Mouse (Mus musculus): ENCODE data around the gene Gsap. TPM values are rescaled to one million over a fixed set of nuclear protein-coding genes. Genes with fewer than 3 reads are reported as not detected.

Gsap gene
- polyA plus RNA-seq, 1 experiment from 2014 or later: 4.7 TPM

DNA sequence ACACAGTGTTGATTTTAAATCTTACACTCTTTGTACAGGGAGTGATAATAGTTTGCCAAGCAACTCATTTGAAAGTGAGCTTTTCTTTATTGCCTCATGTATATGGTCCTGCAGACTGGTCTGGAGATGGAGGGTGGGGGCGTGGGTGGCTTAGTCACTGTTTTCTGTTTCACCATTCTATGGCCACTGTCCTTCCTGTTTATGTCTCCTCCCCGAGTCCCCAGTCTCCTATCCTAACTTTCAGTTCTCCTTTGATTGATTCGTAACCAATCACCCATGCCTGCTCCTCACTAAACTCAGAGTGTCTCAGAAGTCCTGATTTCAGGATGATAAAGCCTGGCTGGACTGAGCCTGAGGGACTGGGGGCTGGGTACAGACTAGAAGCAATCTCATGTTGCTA lies 2.4 kb downstream of the Gsap start:
- H3K4me3 ChIP-seq (replicated peaks): no peak overlapping the region
- H3K9me3 ChIP-seq: peaks cover 7% of the 10 kb centered on the region
- H3K27me3 ChIP-seq: 0 out of 2 replicates have a peak, but pooled peaks cover 4% of the 10 kb centered on the region
- H3K4me2 ChIP-seq (replicated peaks): no peak overlapping the region
- H3K9ac ChIP-seq (replicated peaks): no peak overlapping the region
- WGBS: 51% methylated on average over 3 of the region's 3 CpGs
- no peak overlapping the region for H3K27ac ChIP-seq
- ATAC-seq: no peak
- no peaks in the 10 kb centered on the region for H3K36me3 ChIP-seq
- H3K4me1 ChIP-seq (replicated peaks): peaks cover 8% of the 10 kb centered on the region

DNA sequence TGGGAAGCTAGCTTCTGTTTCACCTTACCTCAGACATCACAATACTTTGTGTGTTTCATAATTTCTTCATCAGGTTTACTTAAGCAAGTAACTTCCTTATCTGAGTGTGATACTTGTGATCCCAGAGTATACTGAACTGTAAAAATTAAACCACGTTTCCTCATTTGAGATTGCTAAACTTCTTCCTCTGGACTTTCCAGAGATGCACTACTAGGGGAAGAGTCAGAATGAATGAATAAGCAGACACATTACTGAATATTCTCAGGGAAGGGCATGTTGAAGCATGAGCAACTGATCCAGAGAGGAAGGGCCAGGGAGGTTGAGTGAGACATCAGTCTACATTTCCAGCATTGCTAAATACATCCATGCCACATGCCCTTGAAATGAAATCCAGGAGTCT lies 3.0 kb downstream of the Gsap start:
- Histone ChIP-seq H3K4me1 (replicated peaks) (peaks cover 8% of the 10 kb centered on the region), H3K9me3 (peaks cover 11% of the 10 kb centered on the region), H3K9ac (replicated peaks) (no peak overlapping the region), H3K27ac (no peak overlapping the region), H3K4me2 (replicated peaks) (no peak overlapping the region), H3K27me3 (0 out of 2 replicates have a peak, but pooled peaks cover 4% of the 10 kb centered on the region), H3K36me3 (no peaks in the 10 kb centered on the region), H3K4me3 (replicated peaks) (no peak overlapping the region)
- no peak for ATAC-seq
- 92% methylated on average over 1 of the region's 1 CpGs for WGBS

GRCm38 (mm10) chr5:21189460-21189859 lies 3.4 kb downstream of the Gsap start:
- Histone ChIP-seq H3K4me1 (replicated peaks) (peaks cover 8% of the 10 kb centered on the region), H3K9ac (replicated peaks) (no peak overlapping the region), H3K9me3 (peaks cover 11% of the 10 kb centered on the region), H3K4me2 (replicated peaks) (no peak overlapping the region), H3K36me3 (no peaks in the 10 kb centered on the region), H3K27me3 (0 out of 2 replicates have a peak, but pooled peaks cover 4% of the 10 kb centered on the region), H3K4me3 (replicated peaks) (no peak overlapping the region), H3K27ac (no peak overlapping the region)
- 84% methylated on average over 3 of the region's 3 CpGs for WGBS
- ATAC-seq: no peak

- no peak overlapping the region for H3K27ac ChIP-seq
Measured at GRCm38 (mm10) chr5:21203504-21203903, 17.4 kb downstream of the Gsap start.

GRCm38 (mm10) chr5:21204157-21204556 lies 18.1 kb downstream of the Gsap start:
- Histone ChIP-seq H3K4me1 (replicated peaks) (no peaks in the 10 kb centered on the region), H3K4me2 (replicated peaks) (no peak overlapping the region), H3K27ac (no peak overlapping the region), H3K4me3 (replicated peaks) (no peak overlapping the region), H3K36me3 (no peaks in the 10 kb centered on the region), H3K27me3 (no peaks in the 10 kb centered on the region), H3K9me3 (no peaks in the 10 kb centered on the region), H3K9ac (replicated peaks) (no peak overlapping the region)
- ATAC-seq: no peak
- 93% methylated on average over 3 of the region's 3 CpGs for WGBS

More at GRCm38 (mm10) chr5:21203504-21203903, 17.4 kb downstream of the Gsap start:
- Histone ChIP-seq H3K27me3 (no peaks in the 10 kb centered on the region), H3K9me3 (no peaks in the 10 kb centered on the region), H3K4me1 (replicated peaks) (no peaks in the 10 kb centered on the region), H3K4me2 (replicated peaks) (no peak overlapping the region), H3K4me3 (replicated peaks) (no peak overlapping the region), H3K9ac (replicated peaks) (no peak overlapping the region), H3K36me3 (no peaks in the 10 kb centered on the region)
- no peak for ATAC-seq
- WGBS: 94% methylated on average over 1 of the region's 1 CpGs

- no peaks in the 10 kb centered on the region for H3K36me3 ChIP-seq
- no peak overlapping the region for H3K9ac ChIP-seq (replicated peaks)
- H3K4me1 ChIP-seq (replicated peaks): no peaks in the 10 kb centered on the region
- WGBS: 93% methylated on average over 4 of the region's 4 CpGs
- no peak for ATAC-seq
- no peaks in the 10 kb centered on the region for H3K9me3 ChIP-seq
- H3K27me3 ChIP-seq: no peaks in the 10 kb centered on the region
- no peak overlapping the region for H3K27ac ChIP-seq
- H3K4me3 ChIP-seq (replicated peaks): no peak overlapping the region
- no peak overlapping the region for H3K4me2 ChIP-seq (replicated peaks)
Measured at GRCm38 (mm10) chr5:21206014-21206413, 20.0 kb downstream of the Gsap start.

DNA sequence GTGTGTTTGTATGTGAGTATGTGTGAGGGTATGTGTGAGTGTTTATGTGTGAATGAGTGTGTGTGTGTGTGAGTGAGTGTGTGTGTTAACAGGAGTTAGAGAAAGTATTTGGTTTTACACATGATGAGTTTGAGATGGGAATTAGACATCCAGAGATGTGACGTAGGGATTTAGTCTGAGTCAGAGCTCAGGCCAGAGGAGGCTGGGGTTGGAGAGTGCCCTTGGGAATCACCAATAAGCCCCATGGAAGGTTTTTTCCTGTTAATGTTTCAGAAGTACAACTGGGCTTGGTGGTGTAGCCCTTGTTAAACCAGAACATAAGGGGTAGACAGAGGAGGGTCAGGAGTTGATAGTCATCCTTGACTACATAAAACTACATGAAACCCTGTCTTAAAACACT lies 25.4 kb downstream of the Gsap start:
- Histone ChIP-seq H3K4me1 (replicated peaks) (no peaks in the 10 kb centered on the region), H3K4me2 (replicated peaks) (no peak overlapping the region), H3K27me3 (no peaks in the 10 kb centered on the region), H3K36me3 (no peaks in the 10 kb centered on the region), H3K9ac (replicated peaks) (no peak overlapping the region), H3K9me3 (0 out of 2 replicates have a peak, but pooled peaks cover 3% of the 10 kb centered on the region), H3K27ac (no peak overlapping the region), H3K4me3 (replicated peaks) (no peak overlapping the region)
- WGBS: 86% methylated on average over 1 of the region's 1 CpGs
- ATAC-seq: no peak

DNA sequence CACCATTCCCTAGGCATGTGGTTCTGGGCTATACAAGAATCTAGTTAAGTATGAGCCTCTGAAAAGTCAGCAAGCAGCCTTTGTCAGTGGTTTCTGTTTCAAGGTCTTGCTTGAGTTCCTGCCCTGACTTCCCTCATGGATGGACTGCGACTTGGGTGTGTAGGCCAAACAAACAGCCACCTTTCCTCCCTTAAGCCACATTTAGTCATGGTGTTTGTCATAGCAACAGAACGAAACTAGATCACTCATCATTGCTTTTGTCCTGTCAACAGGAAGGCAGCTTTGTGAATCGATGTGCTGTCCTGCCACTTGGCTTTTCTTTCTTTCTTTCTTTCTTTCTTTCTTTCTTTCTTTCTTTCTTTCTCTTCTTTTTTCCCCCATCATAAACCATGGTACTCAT lies 26.9 kb downstream of the Gsap start:
- 92% methylated on average over 3 of the region's 3 CpGs for WGBS
- no peak for ATAC-seq
- 0 out of 2 replicates have a peak, but pooled peaks cover 3% of the 10 kb centered on the region for H3K9me3 ChIP-seq

GRCm38 (mm10) chr5:21213801-21214200 lies 27.7 kb downstream of the Gsap start:
- 89% methylated on average over 5 of the region's 5 CpGs for WGBS
- no peaks in the 10 kb centered on the region for H3K27me3 ChIP-seq
- no peak overlapping the region for H3K4me2 ChIP-seq (replicated peaks)
- H3K4me3 ChIP-seq (replicated peaks): no peak overlapping the region
- no peaks in the 10 kb centered on the region for H3K4me1 ChIP-seq (replicated peaks)
- ATAC-seq: no peak
- no peak overlapping the region for H3K27ac ChIP-seq
- 0 out of 2 replicates have a peak, but pooled peaks cover 3% of the 10 kb centered on the region for H3K9me3 ChIP-seq
- H3K36me3 ChIP-seq: no peaks in the 10 kb centered on the region
- no peak overlapping the region for H3K9ac ChIP-seq (replicated peaks)

More for the DNA sequence above, 26.9 kb downstream of the Gsap start:
- H3K4me3 ChIP-seq (replicated peaks): no peak overlapping the region
- H3K4me1 ChIP-seq (replicated peaks): no peaks in the 10 kb centered on the region
- no peak overlapping the region for H3K9ac ChIP-seq (replicated peaks)
- no peaks in the 10 kb centered on the region for H3K36me3 ChIP-seq
- no peak overlapping the region for H3K4me2 ChIP-seq (replicated peaks)
- no peak overlapping the region for H3K27ac ChIP-seq
- H3K27me3 ChIP-seq: no peaks in the 10 kb centered on the region

- H3K4me1 ChIP-seq (replicated peaks): no peaks in the 10 kb centered on the region
- H3K36me3 ChIP-seq: no peaks in the 10 kb centered on the region
- H3K27me3 ChIP-seq: no peaks in the 10 kb centered on the region
- WGBS: 92% methylated on average over 14 of the region's 14 CpGs
- H3K27ac ChIP-seq: no peak overlapping the region
- no peak for ATAC-seq
- H3K9me3 ChIP-seq: 0 out of 2 replicates have a peak, but pooled peaks cover 3% of the 10 kb centered on the region
- no peak overlapping the region for H3K4me3 ChIP-seq (replicated peaks)
- H3K9ac ChIP-seq (replicated peaks): no peak overlapping the region
- no peak overlapping the region for H3K4me2 ChIP-seq (replicated peaks)
Measured at GRCm38 (mm10) chr5:21217453-21218294, 31.6 kb downstream of the Gsap start.

DNA sequence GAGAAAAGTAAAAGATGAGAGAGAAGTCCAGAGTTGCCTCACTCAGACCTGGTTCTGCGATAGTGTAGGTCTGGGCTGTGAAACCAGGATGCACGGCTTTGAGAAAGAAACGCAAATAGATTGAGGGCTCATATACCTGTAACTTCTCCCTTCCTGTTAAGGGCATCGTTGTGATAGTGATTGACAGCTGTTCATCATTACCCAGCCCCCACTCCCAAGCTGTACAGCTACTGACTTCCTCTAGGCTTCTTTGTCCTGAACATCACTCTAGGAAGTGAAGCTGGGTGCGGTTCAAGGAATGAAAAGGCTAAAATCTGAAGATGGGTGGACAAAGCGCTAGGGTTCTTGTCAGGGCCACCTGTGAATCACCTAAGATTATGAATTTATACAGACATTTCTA lies 46.8 kb downstream of the Gsap start:
- ATAC-seq: no peak

GRCm38 (mm10) chr5:21244575-21244974 lies 58.5 kb downstream of the Gsap start:
- Histone ChIP-seq H3K4me2 (replicated peaks) (no peak overlapping the region), H3K9ac (replicated peaks) (no peak overlapping the region), H3K9me3 (no peaks in the 10 kb centered on the region), H3K27me3 (no peaks in the 10 kb centered on the region), H3K36me3 (no peaks in the 10 kb centered on the region), H3K27ac (no peak overlapping the region), H3K4me3 (replicated peaks) (no peak overlapping the region), H3K4me1 (replicated peaks) (no peaks in the 10 kb centered on the region)
- 87% methylated on average over 1 of the region's 1 CpGs for WGBS
- ATAC-seq: no peak

More for the DNA sequence above, 46.8 kb downstream of the Gsap start:
- H3K4me1 ChIP-seq (replicated peaks): no peaks in the 10 kb centered on the region
- H3K27ac ChIP-seq: no peak overlapping the region
- no peak overlapping the region for H3K4me3 ChIP-seq (replicated peaks)
- no peaks in the 10 kb centered on the region for H3K36me3 ChIP-seq
- H3K4me2 ChIP-seq (replicated peaks): no peak overlapping the region
- no peak overlapping the region for H3K9ac ChIP-seq (replicated peaks)
- H3K27me3 ChIP-seq: no peaks in the 10 kb centered on the region
- 95% methylated on average over 6 of the region's 6 CpGs for WGBS
- no peaks in the 10 kb centered on the region for H3K9me3 ChIP-seq
